Mouse (Mus musculus) megakaryocyte, embryonic 14.5 days (primary cell): ENCODE measurements at regions not wholly inside any gene's neighbourhood (a gene's known extent, or its start where the extent isn't known, plus 50 kb on each side); places are given as distances from the start of the nearest gene placed in this dataset.

Experiments used
- FLI1 ChIP-seq: IDR thresholded peaks from 2 replicates; pipeline ENCODE4 v1.6.1; 2012; ENCODE audit warnings: low read length, inconsistent platforms, mixed read lengths
- GATA1 ChIP-seq: IDR thresholded peaks from 3 replicates; pipeline ENCODE4 v1.6.1; 2012; ENCODE audit warnings: mixed read lengths, low read length, inconsistent platforms, borderline replicate concordance

DNA sequence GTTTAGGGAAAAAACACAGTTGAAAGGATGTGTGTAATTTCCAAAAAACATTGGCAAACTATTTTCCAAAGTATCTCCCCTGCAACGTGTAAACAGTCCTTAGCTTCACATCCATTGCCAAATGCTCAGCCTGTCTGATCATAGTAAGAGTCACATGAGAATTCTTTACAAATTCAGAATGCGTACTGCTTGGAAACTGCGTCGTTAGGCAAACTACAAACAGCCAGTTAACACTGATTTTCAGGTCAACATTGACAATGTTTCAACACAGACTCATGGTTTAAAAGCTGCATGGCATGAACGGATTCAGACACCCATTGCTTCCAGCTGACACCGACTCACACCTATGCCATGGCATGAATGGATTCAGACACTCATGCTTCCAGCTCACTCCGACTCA lies 137.0 kb upstream of the Tcf21 start:
- TF ChIP-seq GATA1, result no peak
- TF ChIP-seq FLI1, result no peak
